Mouse (Mus musculus) CH12.LX (cell line): ENCODE results near the gene Pus3.

Experiments
- CTCF ChIP-seq, 2 experiments: IDR thresholded peaks in 1 of 2; conservative IDR thresholded peaks in 1 of 2; 2 replicates each; pipeline ENCODE4 v1.5.1; 2011 to 2012; ENCODE audit warnings: low read depth in 2 of 2, low read length in 2 of 2, improper control_type of control experiment in 1 of 2, inconsistent platforms in 1 of 2, mild to moderate bottlenecking in 1 of 2, moderate library complexity in 1 of 2
- ELF1 ChIP-seq: IDR thresholded peaks from 2 replicates; pipeline ENCODE4 v1.6.1; 2014; ENCODE audit warnings: low read depth, mild to moderate bottlenecking, inconsistent platforms, low read length, improper control_type of control experiment
- JUN ChIP-seq: IDR thresholded peaks from 2 replicates; pipeline ENCODE4 v1.6.1; 2011; ENCODE audit warnings: low read depth, mild to moderate bottlenecking, low read length, improper control_type of control experiment, moderate library complexity; ENCODE audit not compliant: insufficient read depth
- JUND ChIP-seq: conservative IDR thresholded peaks from 2 replicates; pipeline ENCODE4 v1.6.1; 2011; ENCODE audit warnings: low read depth, low read length, improper control_type of control experiment
- MAX ChIP-seq: IDR thresholded peaks from 2 replicates; pipeline ENCODE4 v1.6.1; 2011; ENCODE audit warnings: low read length, improper control_type of control experiment
- MAZ ChIP-seq: IDR thresholded peaks from 2 replicates; pipeline ENCODE4 v1.6.1; 2012; ENCODE audit warnings: low read depth, mild to moderate bottlenecking, inconsistent platforms, low read length, improper control_type of control experiment, moderate library complexity
- POLR2A ChIP-seq: IDR thresholded peaks from 2 replicates; pipeline ENCODE4 v1.6.1; 2011; ENCODE audit warnings: low read depth, mild to moderate bottlenecking, improper control_type of control experiment, low read length
- UBTF ChIP-seq: IDR thresholded peaks from 2 replicates; pipeline ENCODE4 v1.6.1; 2012; ENCODE audit warnings: low read depth, mild to moderate bottlenecking, inconsistent platforms, low read length, improper control_type of control experiment, moderate library complexity

DNA sequence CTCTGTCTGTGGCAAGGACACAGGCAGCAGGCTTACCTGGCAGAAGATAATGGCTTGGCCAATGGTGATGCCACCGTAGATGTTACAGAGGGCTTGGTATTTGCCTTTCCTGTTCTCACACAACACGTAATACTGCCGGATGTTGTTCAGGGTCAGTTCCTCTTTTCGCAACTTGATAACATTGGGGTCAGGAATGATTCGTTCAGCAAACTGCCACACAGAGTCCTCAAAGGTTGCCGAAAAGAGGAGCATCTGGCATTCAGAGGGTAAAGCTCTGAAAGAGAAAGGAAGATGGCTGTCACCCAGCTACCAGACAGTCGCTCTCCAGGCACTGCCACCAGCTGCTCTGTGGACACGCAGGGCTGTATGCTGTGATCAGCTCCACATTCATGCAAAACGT, 11.7 kb upstream of the Pus3 start:
- TF ChIP-seq POLR2A, result 0 out of 2 replicates have a peak, but pooled peaks have one; percentile 22
- no peak for TF ChIP-seq UBTF
- 0 out of 2 replicates have a peak, but pooled peaks have one; percentile 45 for TF ChIP-seq ELF1
- TF ChIP-seq CTCF (conservative IDR thresholded peaks at IDR 0.05 in 1 of 2, IDR thresholded peaks at IDR 0.05 in 1 of 2; ENCODE audit: low read depth in 2 of 2, low read length in 2 of 2), result no peak
- no peak for TF ChIP-seq JUND
- no peak for TF ChIP-seq MAZ
- no peak for TF ChIP-seq JUN
- peak; percentile 36; the same call in 1 of the 2 replicates for TF ChIP-seq MAX
